Mouse (Mus musculus): ENCODE results near the gene Sat1.

Sat1 gene

DNA sequence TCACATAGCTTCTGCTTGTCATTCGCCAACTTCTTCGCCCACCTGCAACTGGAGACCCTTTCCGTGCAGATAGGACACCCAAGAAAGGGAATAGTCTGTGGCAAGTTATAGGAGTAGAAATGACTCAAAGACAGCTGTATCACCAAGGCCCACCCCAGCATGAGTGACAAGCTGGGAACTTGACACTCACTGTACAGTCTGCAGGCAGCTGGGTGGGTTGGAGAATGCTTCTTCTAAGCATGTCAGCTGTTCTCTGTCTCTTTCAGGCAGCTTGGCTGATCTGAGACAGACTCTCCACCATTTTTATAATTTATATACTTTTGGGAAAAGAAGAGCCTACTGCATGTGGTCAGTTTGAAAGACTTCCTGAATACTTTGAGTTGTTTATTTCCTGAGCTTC is 48.6 kb downstream of the Sat1 start:
- DNase-seq (ENCODE audit: extremely low spot score, low read depth, low spot score): no peak

DNA sequence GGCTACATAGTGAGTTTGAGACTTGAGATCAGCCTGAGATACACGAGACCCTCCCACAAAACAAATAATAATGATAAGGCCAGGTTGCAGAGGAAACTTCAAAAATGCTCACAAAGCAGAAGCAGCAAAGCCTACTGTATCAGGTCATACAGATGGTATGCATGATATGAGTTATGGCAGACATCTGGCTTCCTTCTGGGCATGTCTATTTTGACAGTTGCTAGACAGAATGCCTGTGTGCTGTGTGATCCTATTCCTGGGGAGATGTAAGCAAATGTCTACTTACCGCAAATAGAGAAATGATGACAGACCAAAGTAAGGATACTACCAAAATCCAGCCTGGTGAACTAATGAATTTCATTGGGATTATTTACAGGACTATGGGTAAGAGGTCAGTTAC is 49.9 kb downstream of the Sat1 start:
- no peak for DNase-seq (ENCODE audit: extremely low spot score, low read depth, low spot score)

- DNase-seq (ENCODE audit: extremely low spot score, low read depth, low spot score): no peak
Measured at GRCm38 (mm10) chrX:155163553-155163952, 52.7 kb downstream of the Sat1 start.
